Mouse (Mus musculus) kidney, postnatal 0 days (tissue): ENCODE data around the gene Mrto4. TPM values are rescaled to one million over a fixed set of nuclear protein-coding genes. Genes with fewer than 3 reads are reported as not detected.
"Not testable (repeated sequence)": the region's sequence is repeated elsewhere in the genome, so short reads cannot be mapped to it uniquely, and the experiment has no call there.

Source experiments
- ATAC-seq: fragments of 200-750 bp; cut with Nextera tagmentation; replicated peaks from 2 replicates; pipeline ENCODE4 v1.8.0; 2017; ENCODE audit warnings: low read depth, moderate number of reproducible peaks, moderate TSS enrichment, moderate library complexity; ENCODE audit not compliant: low FRiP score
- DNase-seq: peaks from one replicate; pipeline ENCODE4 v3.0.0-alpha.2; 2016; ENCODE audit warnings: low spot score
- H3K27ac ChIP-seq: fragments of 300-500 bp; sonication (generic); 2 replicates; pipeline ENCODE4 v1.5.1; 2014; ENCODE audit warnings: mild to moderate bottlenecking
- H3K27me3 ChIP-seq: fragments of 300-500 bp; sonication (generic); 2 replicates; pipeline ENCODE4 v1.6.1; 2014; ENCODE audit warnings: low read length, mixed read lengths; ENCODE audit not compliant: insufficient read depth
- H3K36me3 ChIP-seq: fragments of 300-500 bp; sonication (generic); 2 replicates; pipeline ENCODE4 v1.6.1; 2014; ENCODE audit warnings: low read length, mixed read lengths; ENCODE audit not compliant: insufficient read depth
- H3K4me1 ChIP-seq: fragments of 300-500 bp; sonication (generic); replicated peaks from 2 replicates; pipeline ENCODE4 v1.6.1; 2014; ENCODE audit warnings: antibody characterized with exemption, low read length, mixed read lengths; ENCODE audit not compliant: insufficient read depth
- H3K4me2 ChIP-seq: fragments of 300-500 bp; sonication (generic); 2 replicates; pipeline ENCODE4 v1.6.1; 2014; ENCODE audit warnings: mild to moderate bottlenecking, low read length, moderate library complexity, mixed read lengths
- H3K4me3 ChIP-seq: fragments of 300-500 bp; sonication (generic); replicated peaks from 2 replicates; pipeline ENCODE4 v1.5.1; 2014; ENCODE audit warnings: low read depth, low read length
- H3K9ac ChIP-seq: fragments of 300-500 bp; sonication (generic); 2 replicates; pipeline ENCODE4 v1.6.1; 2014; ENCODE audit warnings: low read depth, low read length
- H3K9me3 ChIP-seq: fragments of 300-500 bp; sonication (generic); replicated peaks from 2 replicates; pipeline ENCODE4 v1.6.1; 2016; ENCODE audit warnings: low read length, inconsistent platforms, mixed read lengths
- CTCF ChIP-seq: IDR thresholded peaks from 2 replicates; pipeline ENCODE4 v1.5.1; 2016; ENCODE audit warnings: antibody characterized with exemption, low read depth, mild to moderate bottlenecking, moderate library complexity
- WGBS: fragments of 180-500 bp; shearing (Covaris S2); extraction: QIAGEN DNeasy Blood & Tissue Kit; methylation state at CpG from one replicate; pipeline ENCODE4 v1.1.7; 2014; 5-methylcytosine and 5-hydroxymethylcytosine counted together
- polyA plus RNA-seq: library from polyadenylated mRNA; unstranded; fragments of >200 nt; fragmentation: Nextera tagmentation; extraction: Ambion mirVana; gene quantifications from 2 replicates; pipeline ENCODE4 v1.2.1, GENCODE M21; 2015

Mrto4 gene
- 68.6 and 71.7 TPM in 2 replicates for polyA plus RNA-seq

DNA sequence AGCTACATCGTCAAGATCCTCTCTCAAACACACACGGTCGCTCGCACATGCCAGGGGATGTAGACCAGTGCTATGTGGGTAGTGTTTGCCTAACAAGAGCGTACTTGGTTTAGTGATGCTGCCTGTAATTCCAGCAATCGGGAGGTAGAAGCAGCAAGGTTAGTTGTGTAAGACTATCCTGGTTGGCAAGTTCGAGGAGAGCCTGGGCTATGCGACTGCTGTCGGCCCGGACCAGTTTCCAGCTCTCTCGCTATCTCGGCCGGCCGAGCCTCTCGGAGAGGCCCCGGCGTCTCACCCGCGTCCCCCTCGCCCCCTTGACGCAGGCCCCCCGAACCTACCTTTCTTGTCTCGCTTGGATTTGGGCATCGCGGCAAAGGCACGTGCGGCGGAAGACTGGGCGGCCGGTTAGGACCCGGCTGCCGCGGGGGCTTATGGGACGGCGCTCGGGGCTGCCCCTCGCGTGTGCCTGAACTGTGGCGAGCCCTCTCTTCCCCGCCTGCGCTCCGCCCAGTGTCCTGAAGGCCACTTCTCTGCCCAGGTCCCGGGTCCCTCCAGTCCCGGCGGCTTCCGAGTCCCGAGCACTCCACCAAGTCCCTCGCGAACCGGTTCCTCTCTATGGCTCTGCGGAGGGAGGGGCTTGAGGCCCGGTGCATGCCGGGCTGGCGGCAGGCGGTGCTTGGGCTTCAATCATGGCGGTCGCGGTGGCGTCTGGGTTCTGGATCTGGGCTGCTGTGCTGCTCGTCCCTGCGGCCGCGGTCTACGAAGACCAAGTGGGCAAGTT, at the start of gene Mrto4, which contains the start of the genes Emc1 and Ubr4:
Mrto4 (minus strand) TSS at position 646 of the 781 bp plus-strand sequence.
Emc1 (plus strand) TSS at position 657 of the 781 bp plus-strand sequence.
Ubr4 (plus strand) TSS at position 679 of the 781 bp plus-strand sequence.
- DNase-seq (peak; percentile 93), ATAC-seq (peak; percentile 94)
- Histone ChIP-seq H3K9me3 (no peaks in the 10 kb centered on the region), H3K4me1 (peaks cover 9% of the 10 kb centered on the region), H3K27ac (peak within 1 kb of the TSS; percentile 89), H3K9ac (peak within 1 kb of the TSS; percentile 74), H3K4me2 (peak within 1 kb of the TSS; percentile 87), H3K4me3 (peak within 1 kb of the TSS; percentile 72), H3K36me3 (peaks cover 32% of the 10 kb centered on the region), H3K27me3 (no peaks in the 10 kb centered on the region)
- WGBS = under 1% methylated on average over 51 of the region's 64 CpGs
- TF ChIP-seq CTCF = no peak

DNA sequence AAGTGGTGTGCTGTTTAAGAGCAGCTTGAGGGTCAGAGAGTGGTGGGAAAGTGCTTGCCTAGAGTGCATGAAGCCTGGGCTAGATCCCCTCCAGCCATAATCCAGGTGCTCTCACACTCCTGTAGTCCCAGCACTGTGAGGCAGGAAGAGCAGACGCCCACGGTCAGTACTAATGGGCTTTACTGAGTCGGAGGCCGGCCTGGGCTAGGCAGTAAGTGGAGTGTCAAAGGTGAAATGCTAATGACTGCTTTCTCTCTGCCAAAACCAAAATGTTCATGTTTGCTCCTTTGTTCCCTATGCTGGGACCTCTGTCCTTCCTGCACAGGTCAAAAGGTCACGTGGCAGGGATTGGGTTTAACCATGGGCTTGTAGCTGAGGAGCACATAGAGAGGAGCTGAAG, 48.1 kb upstream of the Mrto4 start:
- H3K36me3 ChIP-seq = peaks cover 70% of the 10 kb centered on the region
- 78% methylated on average over 5 of the region's 5 CpGs for WGBS
- ATAC-seq (no peak), DNase-seq (no peak)
- H3K27ac ChIP-seq = no peak overlapping the region
- no peak for TF ChIP-seq CTCF
- H3K9me3 ChIP-seq = no peaks in the 10 kb centered on the region
- no peak overlapping the region for H3K9ac ChIP-seq
- H3K4me2 ChIP-seq = no peak overlapping the region
- H3K4me3 ChIP-seq = no peak overlapping the region
- H3K4me1 ChIP-seq = no peaks in the 10 kb centered on the region
- no peaks in the 10 kb centered on the region for H3K27me3 ChIP-seq

GRCm38 (mm10) chr4:139395431-139395830, 43.1 kb upstream of the Mrto4 start:
- ATAC-seq (no peak), DNase-seq (no peak)
- no peaks in the 10 kb centered on the region for H3K27me3 ChIP-seq
- no peaks in the 10 kb centered on the region for H3K4me1 ChIP-seq
- no peak overlapping the region for H3K4me3 ChIP-seq
- 57% methylated on average over 2 of the region's 2 CpGs for WGBS
- H3K27ac ChIP-seq = no peak overlapping the region
- H3K36me3 ChIP-seq = peaks cover 65% of the 10 kb centered on the region
- H3K9ac ChIP-seq = no peak overlapping the region
- no peak for TF ChIP-seq CTCF
- no peak overlapping the region for H3K4me2 ChIP-seq
- no peaks in the 10 kb centered on the region for H3K9me3 ChIP-seq

DNA sequence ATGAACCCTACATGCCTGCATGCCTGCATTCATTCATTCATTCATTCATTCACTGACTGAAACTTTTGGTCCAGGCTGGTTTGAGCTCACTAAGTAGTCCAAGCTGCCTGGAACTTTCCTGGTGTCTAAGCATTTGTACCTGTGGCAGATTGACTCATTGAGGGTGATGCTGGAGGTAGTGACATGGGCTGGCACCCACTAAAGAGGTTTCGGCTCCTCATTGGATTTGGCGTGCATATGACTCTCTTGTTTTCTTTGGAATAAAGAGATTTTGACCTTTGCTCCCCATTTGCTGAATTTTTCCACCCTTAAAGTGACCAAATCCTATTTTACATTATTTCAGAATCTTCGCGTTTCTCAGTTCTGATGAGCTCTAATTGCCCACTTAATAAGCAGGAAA, 37.2 kb upstream of the Mrto4 start:
- Histone ChIP-seq H3K4me3 (no peak overlapping the region), H3K27me3 (no peaks in the 10 kb centered on the region), H3K9me3 (no peaks in the 10 kb centered on the region), H3K4me1 (no peaks in the 10 kb centered on the region), H3K4me2 (no peak overlapping the region), H3K27ac (no peak overlapping the region), H3K9ac (no peak overlapping the region), H3K36me3 (peaks cover 31% of the 10 kb centered on the region)
- WGBS = 68% methylated on average over 4 of the region's 4 CpGs
- DNase-seq (no peak), ATAC-seq (no peak)
- no peak for TF ChIP-seq CTCF

DNA sequence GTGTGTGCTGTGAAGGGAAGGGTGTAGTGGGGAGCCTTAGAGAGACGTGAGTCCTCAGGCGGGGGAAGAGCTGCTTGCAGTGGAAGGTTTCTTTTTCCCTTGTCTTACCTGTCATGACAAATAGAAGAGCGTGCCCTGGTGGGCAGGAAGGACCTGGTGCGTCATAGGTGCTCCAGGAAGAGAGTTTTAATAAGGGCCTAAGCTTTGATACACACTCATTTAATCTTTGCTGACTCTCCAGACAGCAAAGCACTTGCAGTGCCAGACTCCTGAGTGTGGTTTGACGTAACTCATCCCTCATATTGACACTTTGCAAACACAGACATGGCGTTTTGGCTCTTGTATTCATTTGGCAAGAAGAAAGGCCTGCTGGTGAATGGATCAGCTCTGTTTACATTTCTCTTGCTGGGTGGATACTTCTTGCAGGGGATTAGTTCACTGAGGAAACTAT, 34.5 kb upstream of the Mrto4 start:
- Histone ChIP-seq H3K9me3 (no peaks in the 10 kb centered on the region), H3K9ac (no peak overlapping the region), H3K27ac (no peak overlapping the region; the same call in 1 of the 2 replicates), H3K27me3 (no peaks in the 10 kb centered on the region), H3K4me2 (no peak overlapping the region), H3K36me3 (peaks cover 9% of the 10 kb centered on the region), H3K4me1 (0 out of 2 replicates have a peak, but pooled peaks cover 4% of the 10 kb centered on the region), H3K4me3 (no peak overlapping the region)
- peak; percentile 37 for DNase-seq
- TF ChIP-seq CTCF = no peak
- WGBS = 50% methylated on average over 6 of the region's 6 CpGs
- ATAC-seq = no peak

DNA sequence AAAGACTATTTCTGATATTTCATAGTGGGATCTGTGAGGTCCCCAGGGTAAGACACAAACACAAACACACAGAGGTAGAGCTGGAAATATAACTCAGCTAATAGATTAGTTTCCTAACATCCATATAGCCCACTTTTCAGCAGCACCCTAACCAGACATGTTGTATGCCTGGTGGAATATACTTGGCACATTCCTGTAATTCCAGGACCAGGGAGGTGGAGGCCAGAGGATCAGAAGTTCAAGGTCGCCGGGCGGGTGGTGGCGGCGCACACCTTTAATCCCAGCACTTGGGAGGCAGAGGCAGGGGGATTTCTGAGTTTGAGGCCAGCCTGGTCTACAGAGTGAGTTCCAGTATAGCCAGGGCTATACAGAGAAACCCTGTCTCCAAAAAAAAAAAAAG, 33.5 kb upstream of the Mrto4 start:
- 88% methylated on average over 5 of the region's 5 CpGs for WGBS
- not testable (repeated sequence) for DNase-seq, H3K27me3 ChIP-seq, H3K4me1 ChIP-seq, H3K4me2 ChIP-seq, H3K9me3 ChIP-seq, H3K9ac ChIP-seq, H3K36me3 ChIP-seq, ATAC-seq, H3K27ac ChIP-seq, H3K4me3 ChIP-seq
